Mouse (Mus musculus): ENCODE results near the gene Rock2. TPM values are rescaled to one million over a fixed set of nuclear protein-coding genes. Genes with fewer than 3 reads are reported as not detected.

Gene Rock2
- polyA plus RNA-seq, 1 experiment = not detected

DNA sequence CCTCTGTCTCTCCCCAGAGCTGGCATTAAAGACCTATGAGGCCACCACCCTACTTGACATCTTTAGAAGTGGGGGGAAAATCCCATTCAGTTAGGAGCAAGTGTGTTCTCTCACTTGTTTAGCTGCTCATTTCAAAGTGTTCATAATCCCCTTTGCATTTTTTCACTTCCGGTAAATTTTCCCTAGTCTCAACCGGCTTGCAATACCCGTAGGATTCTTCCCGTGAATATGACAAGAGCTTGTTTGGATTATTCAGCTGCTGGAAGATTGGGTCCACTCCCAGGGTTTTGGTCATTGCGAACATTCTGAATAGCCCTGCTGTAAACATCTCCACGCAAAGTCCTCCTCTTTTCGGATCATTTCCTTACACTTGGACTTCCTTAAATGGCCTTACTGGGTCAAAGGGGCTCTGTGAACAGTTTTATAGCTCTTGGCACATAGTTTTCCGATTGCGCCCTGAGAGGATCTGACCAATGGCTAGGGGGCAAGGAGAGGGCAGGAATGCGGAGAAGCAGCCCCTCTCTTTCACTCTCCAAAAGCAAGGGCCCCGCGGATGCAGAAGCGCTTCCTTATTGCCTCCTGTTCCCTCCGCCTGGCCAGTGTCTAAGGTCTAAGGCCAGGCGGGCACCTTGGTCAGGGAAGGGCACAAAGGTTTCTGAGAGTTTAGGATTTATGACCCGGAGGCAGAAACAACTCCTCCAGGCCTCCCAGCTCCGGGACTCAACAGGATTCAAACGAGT, 869 bp upstream of the Rock2 start:
- H3K4me1 ChIP-seq (ENCODE audit: control insufficient read depth, insufficient read depth, low read length) = peaks cover 3% of the 10 kb centered on the region; the same call in 1 of the 2 replicates
- peak overlapping the region; percentile 84 for H3K4me3 ChIP-seq (ENCODE audit: insufficient read depth, low read depth, low read length)
- peak overlapping the region; percentile 74 for H3K27ac ChIP-seq (ENCODE audit: insufficient read depth, low read depth, low read length)
- 13% methylated on average over 18 of the region's 18 CpGs for WGBS
- TF ChIP-seq CTCF (IDR thresholded peaks at IDR 0.05; ENCODE audit: insufficient read depth, low read depth, low read length) (no peak), POLR2A (IDR thresholded peaks at IDR 0.05; ENCODE audit: insufficient read depth, low read depth, low read length) (no peak)

GRCm38 (mm10) chr12:16895221-16895928, 680 bp downstream of the Rock2 start:
- Histone ChIP-seq H3K27ac (ENCODE audit: insufficient read depth, low read depth, low read length) (peak overlapping the region; percentile 42; the same call in 1 of the 2 replicates), H3K4me3 (ENCODE audit: insufficient read depth, low read depth, low read length) (peak overlapping the region; percentile 84), H3K4me1 (ENCODE audit: control insufficient read depth, insufficient read depth, low read length) (peaks cover 3% of the 10 kb centered on the region; the same call in 1 of the 2 replicates)
- under 1% methylated on average over 40 of the region's 41 CpGs for WGBS
- no peak for TF ChIP-seq CTCF (IDR thresholded peaks at IDR 0.05; ENCODE audit: insufficient read depth, low read depth, low read length)
- TF ChIP-seq POLR2A (IDR thresholded peaks at IDR 0.05; ENCODE audit: insufficient read depth, low read depth, low read length) = no peak; the same call in 1 of the 2 replicates

DNA sequence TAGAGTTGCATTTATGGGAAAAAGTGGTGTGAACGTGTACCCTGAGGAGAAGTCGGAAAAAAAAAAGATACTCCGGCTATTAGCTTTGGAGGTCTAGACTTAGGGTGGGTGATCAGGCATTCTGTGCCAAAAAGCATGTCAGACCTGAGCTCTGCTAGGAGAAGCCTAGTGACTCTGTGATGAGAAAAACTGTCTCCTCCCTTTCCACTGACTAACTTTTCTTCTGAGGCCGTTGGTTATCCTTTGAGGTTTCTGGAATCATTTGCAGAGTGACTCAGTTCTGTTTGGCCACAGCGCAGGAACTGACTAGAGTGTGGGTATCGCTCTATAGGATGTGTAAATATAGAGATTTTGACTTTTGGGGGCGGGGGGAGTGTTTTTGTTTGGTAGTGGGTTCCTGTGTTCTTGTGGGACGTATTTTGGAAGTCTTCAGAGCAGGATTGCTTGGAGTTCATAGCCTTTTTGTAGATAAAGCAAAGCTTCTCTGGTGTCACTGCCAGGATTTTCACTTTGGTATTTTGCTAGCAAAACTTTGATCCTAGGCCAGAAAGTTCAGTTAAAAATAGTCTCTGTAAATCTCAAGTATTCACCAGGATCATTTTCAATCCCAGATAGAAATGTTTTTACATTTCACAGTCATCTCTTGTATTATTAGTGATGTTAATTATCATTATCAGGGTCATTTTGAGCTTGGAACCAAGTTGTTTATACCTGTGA, 1.5 kb downstream of the Rock2 start:
- TF ChIP-seq CTCF (IDR thresholded peaks at IDR 0.05; ENCODE audit: insufficient read depth, low read depth, low read length) = no peak
- TF ChIP-seq POLR2A (IDR thresholded peaks at IDR 0.05; ENCODE audit: insufficient read depth, low read depth, low read length) = no peak
- peaks cover 3% of the 10 kb centered on the region; the same call in 1 of the 2 replicates for H3K4me1 ChIP-seq (ENCODE audit: control insufficient read depth, insufficient read depth, low read length)
- H3K27ac ChIP-seq (ENCODE audit: insufficient read depth, low read depth, low read length) = no peak overlapping the region
- no peak overlapping the region for H3K4me3 ChIP-seq (ENCODE audit: insufficient read depth, low read depth, low read length)
- WGBS = 6% methylated on average over 8 of the region's 8 CpGs

DNA sequence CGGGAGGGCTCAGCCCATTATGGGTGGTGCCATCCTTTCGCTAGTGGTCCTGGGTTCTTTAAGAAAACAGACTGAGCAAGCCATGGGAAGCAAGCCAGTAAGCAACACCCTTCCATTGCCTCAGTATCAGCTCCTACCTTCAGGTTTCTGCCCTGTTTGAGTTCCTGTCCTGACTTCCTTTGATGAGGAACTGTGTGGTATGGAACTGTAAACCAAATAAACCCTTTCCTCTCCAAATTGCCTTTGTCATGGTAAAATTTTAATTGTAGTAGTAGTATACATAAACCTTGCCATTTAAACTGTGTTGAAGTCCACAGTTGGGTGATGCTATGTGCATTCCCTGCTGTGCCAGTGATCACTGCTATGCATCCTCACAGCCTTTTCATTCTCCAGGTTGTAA, 2.5 kb downstream of the Rock2 start:
- no peak for TF ChIP-seq CTCF (IDR thresholded peaks at IDR 0.05; ENCODE audit: insufficient read depth, low read depth, low read length)
- TF ChIP-seq POLR2A (IDR thresholded peaks at IDR 0.05; ENCODE audit: insufficient read depth, low read depth, low read length) = no peak
- Histone ChIP-seq H3K27ac (ENCODE audit: insufficient read depth, low read depth, low read length) (no peak overlapping the region), H3K4me3 (ENCODE audit: insufficient read depth, low read depth, low read length) (no peak overlapping the region), H3K4me1 (ENCODE audit: control insufficient read depth, insufficient read depth, low read length) (peaks cover 3% of the 10 kb centered on the region; the same call in 1 of the 2 replicates)
- WGBS = 46% methylated on average over 2 of the region's 2 CpGs

- WGBS = 76% methylated on average over 2 of the region's 2 CpGs
- TF ChIP-seq CTCF (IDR thresholded peaks at IDR 0.05; ENCODE audit: insufficient read depth, low read depth, low read length) = no peak
- H3K4me3 ChIP-seq (ENCODE audit: insufficient read depth, low read depth, low read length) = no peak overlapping the region
- no peak overlapping the region for H3K27ac ChIP-seq (ENCODE audit: insufficient read depth, low read depth, low read length)
- H3K4me1 ChIP-seq (ENCODE audit: control insufficient read depth, insufficient read depth, low read length) = peaks cover 3% of the 10 kb centered on the region; the same call in 1 of the 2 replicates
These were observed 3.5 kb downstream of the Rock2 start for GRCm38 (mm10) chr12:16898221-16898620.

DNA sequence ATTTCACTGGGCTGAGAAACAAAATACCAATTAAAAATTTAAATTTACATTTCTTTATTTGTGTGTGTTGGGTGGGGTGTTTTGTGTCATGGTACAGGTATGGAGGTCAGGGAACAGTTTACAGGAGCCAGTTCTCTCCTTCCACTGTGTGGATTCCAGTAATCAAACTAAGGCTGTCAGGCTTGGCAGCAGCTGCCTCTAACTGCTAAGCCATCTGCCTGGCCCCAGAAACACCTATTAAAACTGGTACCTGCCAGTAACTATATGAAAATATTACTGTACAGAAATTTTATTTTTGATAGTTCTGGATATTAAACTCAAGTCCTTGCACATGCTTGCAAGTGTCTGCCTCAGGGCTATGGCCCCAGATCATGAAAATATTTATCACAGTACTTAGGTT, 4.1 kb downstream of the Rock2 start:
- TF ChIP-seq CTCF (IDR thresholded peaks at IDR 0.05; ENCODE audit: insufficient read depth, low read depth, low read length) (no peak), POLR2A (IDR thresholded peaks at IDR 0.05; ENCODE audit: insufficient read depth, low read depth, low read length) (no peak)
- H3K27ac ChIP-seq (ENCODE audit: insufficient read depth, low read depth, low read length) = no peak overlapping the region
- no peak overlapping the region for H3K4me3 ChIP-seq (ENCODE audit: insufficient read depth, low read depth, low read length)

GRCm38 (mm10) chr12:16900625-16901222, 6.0 kb downstream of the Rock2 start:
- Histone ChIP-seq H3K27ac (ENCODE audit: insufficient read depth, low read depth, low read length) (no peak overlapping the region), H3K4me1 (ENCODE audit: control insufficient read depth, insufficient read depth, low read length) (no peaks in the 10 kb centered on the region), H3K4me3 (ENCODE audit: insufficient read depth, low read depth, low read length) (no peak overlapping the region)
- TF ChIP-seq CTCF (IDR thresholded peaks at IDR 0.05; ENCODE audit: insufficient read depth, low read depth, low read length) (no peak), POLR2A (IDR thresholded peaks at IDR 0.05; ENCODE audit: insufficient read depth, low read depth, low read length) (no peak)
- WGBS = 50% methylated on average over 3 of the region's 3 CpGs

More for the DNA sequence above, 4.1 kb downstream of the Rock2 start:
- H3K4me1 ChIP-seq (ENCODE audit: control insufficient read depth, insufficient read depth, low read length) = peaks cover 3% of the 10 kb centered on the region; the same call in 1 of the 2 replicates

- 48% methylated on average over 2 of the region's 2 CpGs for WGBS
- no peaks in the 10 kb centered on the region for H3K4me1 ChIP-seq (ENCODE audit: control insufficient read depth, insufficient read depth, low read length)
- TF ChIP-seq CTCF (IDR thresholded peaks at IDR 0.05; ENCODE audit: insufficient read depth, low read depth, low read length) (no peak), POLR2A (IDR thresholded peaks at IDR 0.05; ENCODE audit: insufficient read depth, low read depth, low read length) (no peak)
- no peak overlapping the region for H3K27ac ChIP-seq (ENCODE audit: insufficient read depth, low read depth, low read length)
- no peak overlapping the region for H3K4me3 ChIP-seq (ENCODE audit: insufficient read depth, low read depth, low read length)
These were observed 9.4 kb downstream of the Rock2 start for GRCm38 (mm10) chr12:16903949-16904635.
